In genomic region chr11:116334417-116334782, GRCm38 (mm10) we compare ENCODE assay signal across 10 mouse cellular contexts. TPM values are rescaled to one million over a fixed set of nuclear protein-coding genes. Genes with fewer than 3 reads are reported as not detected.
DNase-seq lines count a peak whose midpoint lies in the region; ATAC-seq and TF ChIP-seq lines count a peak whose summit lies in the region.
"Had no signal": no experiment of that assay in that cellular context is flagged by ENCODE, and none has a peak within 500 bp of the region (broad histone marks: within the 10 kb centered on the region; RNA-seq: fewer than 3 reads in every experiment).

No protein-coding gene starts in this region.

- ATAC-seq in CD4-positive, CD25-positive, alpha-beta regulatory T cell, adult 4 months: no peak
- no peak for ATAC-seq in hindbrain, embryonic 13.5 days (ENCODE audit: low FRiP score)
- no peak for ATAC-seq in midbrain, embryonic 11.5 days (ENCODE audit: low FRiP score)

- H3K9ac ChIP-seq in ES-E14 (ENCODE audit: insufficient read depth, low read depth, low read length, poor library complexity, severe bottlenecking): no peak overlapping the region
- peak overlapping the region; percentile 65 for H3K9ac ChIP-seq in hindbrain, embryonic 13.5 days
- peak overlapping the region; percentile 43 for H3K9ac ChIP-seq in midbrain, embryonic 11.5 days (ENCODE audit: low read length)

- H3K4me3 ChIP-seq in ES-E14 (ENCODE audit: insufficient read depth in 1 of 2, low read depth in 1 of 2, low read length in 2 of 2, poor library complexity in 1 of 2, severe bottlenecking in 1 of 2): peak overlapping the region; percentile 27 to 55
- H3K4me3 ChIP-seq in hindbrain, embryonic 13.5 days: peak overlapping the region; percentile 47
- H3K4me3 ChIP-seq in midbrain, embryonic 11.5 days (ENCODE audit: low read depth, low read length): peak overlapping the region; percentile 38

- DNase-seq in CD4-positive, CD25-positive, alpha-beta regulatory T cell, adult 2 months (ENCODE audit: low read depth, low spot score): peak; percentile 19
- no peak for DNase-seq in ES-E14 (ENCODE audit: low read depth, low spot score)
- peak; percentile 90 for DNase-seq in midbrain, embryonic 11.5 days (ENCODE audit: low spot score, missing footprints)
- no peak for DNase-seq in thymus, adult 18-20 months
- DNase-seq in ovary, adult 18-20 months (ENCODE audit: low spot score): no peak
- no peak for DNase-seq in layer of hippocampus, adult 9-11 months
- DNase-seq: adrenal gland, adult 2 months had no signal

- no peak overlapping the region for H3K27ac ChIP-seq in ES-E14 (ENCODE audit: insufficient read depth, low read depth, low read length, poor library complexity, severe bottlenecking)
- peak overlapping the region; percentile 48 for H3K27ac ChIP-seq in hindbrain, embryonic 13.5 days
- no peak overlapping the region for H3K27ac ChIP-seq in midbrain, embryonic 11.5 days (ENCODE audit: low read depth, low read length)

- H3K27me3 ChIP-seq in hindbrain, embryonic 13.5 days: peaks cover 35% of the 10 kb centered on the region
- peaks cover 19% of the 10 kb centered on the region for H3K27me3 ChIP-seq in midbrain, embryonic 11.5 days (ENCODE audit: control insufficient read depth, insufficient read depth, low read length)

- in situ Hi-C loops in ES-E14 (cut with MboI; ENCODE audit: low sequenced_read_pairs in 2 of 2, unreplicated experiment in 2 of 2): no loop called here

- WGBS in hindbrain, embryonic 13.5 days: 5% methylated on average over 26 of the region's 26 CpGs
- WGBS in midbrain, embryonic 11.5 days: 8% methylated on average over 26 of the region's 26 CpGs

- H3K4me1 ChIP-seq in ES-E14 (ENCODE audit: control insufficient read depth in 2 of 2, insufficient read depth in 2 of 2, low read length in 2 of 2, poor library complexity in 1 of 2): peaks cover 4 to 44% of the 10 kb centered on the region in 2 experiments; a peak in 3 of 4 replicates
- peaks cover 77% of the 10 kb centered on the region for H3K4me1 ChIP-seq in hindbrain, embryonic 13.5 days (replicated peaks)
- H3K4me1 ChIP-seq in midbrain, embryonic 11.5 days (ENCODE audit: control insufficient read depth, insufficient read depth, low read length): peaks cover 55% of the 10 kb centered on the region

- H3K9me3 ChIP-seq in ES-E14 (ENCODE audit: control insufficient read depth, insufficient read depth, low read depth, low read length): no peaks in the 10 kb centered on the region
- no peaks in the 10 kb centered on the region for H3K9me3 ChIP-seq in hindbrain, embryonic 13.5 days
- no peaks in the 10 kb centered on the region for H3K9me3 ChIP-seq in midbrain, embryonic 11.5 days (ENCODE audit: control insufficient read depth, low read length)

- H3K4me2 ChIP-seq in hindbrain, embryonic 13.5 days: peak overlapping the region; percentile 95
- peak overlapping the region; percentile 73 for H3K4me2 ChIP-seq in midbrain, embryonic 11.5 days

- H3K36me3 ChIP-seq in ES-E14 (ENCODE audit: control insufficient read depth, insufficient read depth, low read length, poor library complexity, severe bottlenecking): no peaks in the 10 kb centered on the region
- H3K36me3 ChIP-seq in hindbrain, embryonic 13.5 days: peaks cover 14% of the 10 kb centered on the region
- H3K36me3 ChIP-seq in midbrain, embryonic 11.5 days (ENCODE audit: control insufficient read depth, insufficient read depth, low read length): no peaks in the 10 kb centered on the region

TF ChIP-seq in ES-E14, 5 proteins besides CTCF, POLR2A, EP300 and RAD21:
- TF ChIP-seq MAFK (IDR thresholded peaks at IDR 0.05; ENCODE audit: insufficient read depth, low read depth, low read length): no peak
- no peak for TF ChIP-seq CHD2 (IDR thresholded peaks at IDR 0.05; ENCODE audit: low read depth, low read length)
- no peak for TF ChIP-seq ZNF384 (IDR thresholded peaks at IDR 0.05; ENCODE audit: low read depth, low read length)
- TF ChIP-seq ZC3H11A (IDR thresholded peaks at IDR 0.05; ENCODE audit: borderline replicate concordance, low read depth, low read length): no peak
- no peak for TF ChIP-seq HCFC1 (IDR thresholded peaks at IDR 0.05; ENCODE audit: borderline replicate concordance, insufficient read depth, low read length)

RNA-seq across cellular contexts. Expression of gene Foxj1, which starts 0.8 kb away (rescaled TPM):
- not detected for polyA plus RNA-seq in CD4-positive, CD25-positive, alpha-beta regulatory T cell, adult 4 months (2017; shearing (Covaris generic))
- total RNA-seq in ES-E14 (2012; rRNA removed): 0.67 and 1.2 TPM in 2 replicates
- polyA plus RNA-seq in hindbrain, embryonic 13.5 days (2015; fragmentation: Nextera tagmentation; extraction: Ambion mirVana): 14.2 and 24.3 TPM in 2 replicates
- polyA plus RNA-seq in midbrain, embryonic 11.5 days (2014; fragmentation: Nextera tagmentation; extraction: Ambion mirVana): 3.5 and 3.8 TPM in 2 replicates

RNA-seq across cellular contexts. Expression of gene Exoc7, which starts 27.4 kb away (rescaled TPM):
- 100 to 1,000 TPM in 1 of 2 experiments, 10 to 100 TPM in 1; 98.4 to 123 TPM for polyA plus RNA-seq in CD4-positive, CD25-positive, alpha-beta regulatory T cell, adult 4 months (2017; shearing (Covaris generic))
- 25.5 and 26.4 TPM in 2 replicates for total RNA-seq in ES-E14 (2012; rRNA removed)
- 94.4 and 97.5 TPM in 2 replicates for polyA plus RNA-seq in hindbrain, embryonic 13.5 days (2015; fragmentation: Nextera tagmentation; extraction: Ambion mirVana)
- polyA plus RNA-seq in midbrain, embryonic 11.5 days (2014; fragmentation: Nextera tagmentation; extraction: Ambion mirVana): 59.9 and 61.3 TPM in 2 replicates

RNA-seq across cellular contexts. Expression of gene Galr2, which starts 53.7 kb away (rescaled TPM):
- not detected for polyA plus RNA-seq in CD4-positive, CD25-positive, alpha-beta regulatory T cell, adult 4 months (2017; shearing (Covaris generic))
- total RNA-seq in ES-E14 (2012; rRNA removed): 1.8 and 3.3 TPM in 2 replicates
- 0.27 and 0.56 TPM in 2 replicates for polyA plus RNA-seq in hindbrain, embryonic 13.5 days (2015; fragmentation: Nextera tagmentation; extraction: Ambion mirVana)
- polyA plus RNA-seq in midbrain, embryonic 11.5 days (2014; fragmentation: Nextera tagmentation; extraction: Ambion mirVana): 0.07 and 0.34 TPM in 2 replicates
- total RNA-seq: layer of hippocampus, postnatal 25 days had no signal

Comparison
In these comparisons a context has a peak if more than half of its experiments do, and no peak if none do; other contexts are left out.
1. DNase-seq: peak in CD4-positive, CD25-positive, alpha-beta regulatory T cell, adult 2 months (single experiment) and midbrain, embryonic 11.5 days (single experiment); none in ES-E14 (single experiment), thymus, adult 18-20 months (0 of 2), ovary, adult 18-20 months (single experiment) and layer of hippocampus, adult 9-11 months (single experiment).
2. Peak in every context shown above with its lines, with median percentiles within 50 percentile points of each other: H3K4me3 ChIP-seq.